Mouse (Mus musculus) naive thymus-derived CD4-positive, alpha-beta T cell, adult 5 months (primary cell): ENCODE measurements around the gene Ttc7. TPM values are rescaled to one million over a fixed set of nuclear protein-coding genes. Genes with fewer than 3 reads are reported as not detected.

ENCODE experiments used
- polyA plus RNA-seq: library from polyadenylated mRNA; unstranded; fragments of 100-300 nt; shearing (Covaris generic); gene quantifications from one replicate; pipeline ENCODE4 v1.2.1, GENCODE M21; 2017

Ttc7 gene
- polyA plus RNA-seq: 91.8 TPM

DNA sequence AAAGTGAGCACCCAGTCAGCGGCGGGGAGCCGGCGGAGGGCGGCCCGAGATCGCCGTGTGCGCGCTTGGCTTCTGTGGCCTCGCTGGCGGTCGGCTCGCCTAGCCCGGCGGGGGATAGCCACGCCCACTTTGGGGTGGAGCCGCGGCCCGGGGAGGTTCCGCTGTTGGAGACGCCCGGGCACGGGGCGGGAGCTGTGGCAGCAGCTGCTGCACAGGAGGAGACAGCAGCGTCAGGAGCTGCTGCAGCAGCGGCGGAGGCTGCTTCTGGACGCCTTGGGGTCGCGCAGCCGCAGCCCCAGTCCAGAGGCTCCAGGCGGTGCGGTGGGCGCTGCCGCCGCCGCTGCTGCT lies at the start of gene Ttc7:
Gene Ttc7 (plus strand): TSS at position 181 of the 348 bp plus-strand sequence.

DNA sequence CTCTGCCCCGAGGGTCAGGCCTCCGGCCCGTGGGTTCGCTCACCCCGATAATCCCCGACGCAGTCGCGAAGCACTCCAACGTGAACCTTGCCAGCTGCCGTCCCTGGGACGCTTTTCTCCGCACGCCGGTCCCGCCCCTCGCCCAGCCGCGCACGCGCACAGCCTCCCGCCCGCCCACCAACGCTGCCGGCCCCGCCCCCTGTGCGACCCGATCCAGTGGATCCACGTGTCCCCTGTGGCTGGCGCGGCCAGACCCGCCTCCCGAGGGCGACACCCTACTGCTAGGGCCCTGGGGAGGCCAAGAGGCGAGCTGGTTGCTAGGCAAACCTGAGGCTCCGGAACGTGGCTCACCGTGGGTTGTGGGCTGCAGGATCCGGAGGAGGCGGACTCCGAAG lies 16.9 kb upstream of the Ttc7 start, which contains the start of gene Mcfd2:
Gene Mcfd2 (minus strand): TSS at position 144 of the 395 bp plus-strand sequence.

DNA sequence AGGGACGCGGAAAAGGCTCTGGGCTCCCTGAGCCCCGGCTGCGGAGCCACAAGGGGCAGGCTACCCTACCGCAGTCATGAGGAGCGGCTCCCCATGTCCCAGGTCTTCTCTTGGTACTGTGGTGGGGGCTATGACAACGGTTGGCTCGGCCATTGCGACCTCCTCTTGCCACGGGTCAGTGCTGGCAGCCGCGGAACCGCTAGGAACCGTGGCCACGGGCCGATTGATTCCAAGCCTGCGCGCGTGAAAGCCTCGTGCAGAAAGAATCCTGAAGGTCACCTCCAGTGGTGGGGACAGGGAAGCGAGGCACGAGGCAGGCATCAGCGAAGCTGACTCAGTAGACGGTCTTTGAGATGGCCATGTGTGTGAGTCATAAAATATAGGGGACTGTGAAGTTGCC lies 144.8 kb downstream of the Ttc7 start, which contains the start of gene Stpg4:
Gene Stpg4 (minus strand): TSS at position 231 of the 400 bp plus-strand sequence.

Other genes with a start within 250 kb of the Ttc7 start
- gene Socs5, start 175.2 kb upstream of the Ttc7 start, polyA plus RNA-seq: 6.0 TPM
- 23.3 TPM for gene Mcfd2, start 17.0 kb upstream of the Ttc7 start, polyA plus RNA-seq
- not detected for gene Stpg4, start 144.9 kb downstream of the Ttc7 start, polyA plus RNA-seq
- 514 TPM for gene Calm2, start 164.0 kb downstream of the Ttc7 start, polyA plus RNA-seq